Mouse (Mus musculus) intestine, embryonic 14.5 days (tissue): Measurements from ENCODE around the gene Dach1. TPM values are rescaled to one million over a fixed set of nuclear protein-coding genes. Genes with fewer than 3 reads are reported as not detected.

Source experiments
- ATAC-seq: fragments of 200-750 bp; cut with Nextera tagmentation; replicated peaks from 2 replicates; pipeline ENCODE4 v1.8.0; 2017; ENCODE audit warnings: low read depth, moderate number of reproducible peaks, moderate TSS enrichment, moderate library complexity; ENCODE audit not compliant: low FRiP score, low TSS enrichment
- DNase-seq: peaks from one replicate; pipeline ENCODE4 v3.0.0-alpha.2; 2018; ENCODE audit warnings: low spot score
- H3K27ac ChIP-seq: fragments of 300-500 bp; sonication (generic); 2 replicates; pipeline ENCODE4 v1.5.1; 2014; ENCODE audit warnings: low read depth, mild to moderate bottlenecking, control low read depth
- H3K27me3 ChIP-seq: fragments of 300-500 bp; sonication (generic); replicated peaks from 2 replicates; pipeline ENCODE4 v1.6.1; 2014; ENCODE audit warnings: low read length, control low read depth; ENCODE audit not compliant: control insufficient read depth, insufficient read depth
- H3K36me3 ChIP-seq: fragments of 300-500 bp; sonication (generic); 2 replicates; pipeline ENCODE4 v1.6.1; 2014; ENCODE audit warnings: low read length, control low read depth; ENCODE audit not compliant: control insufficient read depth, insufficient read depth
- H3K4me1 ChIP-seq: fragments of 300-500 bp; sonication (generic); replicated peaks from 2 replicates; pipeline ENCODE4 v1.6.1; 2014; ENCODE audit warnings: low read length, control low read depth, mixed read lengths; ENCODE audit not compliant: control insufficient read depth, insufficient read depth
- H3K4me2 ChIP-seq: fragments of 300-500 bp; sonication (generic); 2 replicates; pipeline ENCODE4 v1.6.1; 2014; ENCODE audit warnings: low read length
- H3K4me3 ChIP-seq: fragments of 300-500 bp; sonication (generic); 2 replicates; pipeline ENCODE4 v1.5.1; 2014; ENCODE audit warnings: low read depth, low read length, control low read depth, mixed read lengths
- H3K9ac ChIP-seq: fragments of 300-500 bp; sonication (generic); 2 replicates; pipeline ENCODE4 v1.6.1; 2014; ENCODE audit warnings: mild to moderate bottlenecking, low read length
- H3K9me3 ChIP-seq: fragments of 300-500 bp; sonication (generic); 2 replicates; pipeline ENCODE4 v1.6.1; 2016; ENCODE audit warnings: low read length, control low read depth; ENCODE audit not compliant: control insufficient read depth
- WGBS: fragments of 180-500 bp; shearing (Covaris S2); extraction: QIAGEN DNeasy Blood & Tissue Kit; methylation state at CpG from one replicate; pipeline ENCODE4 v1.1.7; 2014; 5-methylcytosine and 5-hydroxymethylcytosine counted together
- polyA plus RNA-seq: library from polyadenylated mRNA; unstranded; fragments of >200 nt; fragmentation: Nextera tagmentation; extraction: Ambion mirVana; gene quantifications from 2 replicates; pipeline ENCODE4 v1.2.1, GENCODE M21; 2014

Gene Dach1
- polyA plus RNA-seq, 1 experiment from 2014 or later, result 3.2 TPM

DNA sequence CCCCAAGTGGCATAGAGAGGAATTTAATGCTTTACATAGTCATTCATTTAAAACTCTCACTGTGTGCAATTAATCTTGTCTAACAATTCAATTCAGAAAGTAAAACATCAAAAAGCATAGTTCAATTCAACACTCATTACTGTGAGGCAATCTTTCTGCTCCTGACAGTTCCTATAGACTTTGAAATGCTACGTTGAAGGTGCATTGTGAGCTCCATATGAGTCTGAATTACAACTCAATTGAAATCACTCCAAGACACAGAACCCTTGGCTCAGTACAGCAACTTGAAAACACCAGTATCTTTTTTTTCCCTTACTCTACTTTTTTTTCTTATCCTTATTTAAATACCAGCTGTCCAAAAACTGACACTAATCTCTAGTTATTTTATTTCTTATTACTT lies 193.5 kb downstream of the Dach1 start:
- ATAC-seq, result no peak

DNA sequence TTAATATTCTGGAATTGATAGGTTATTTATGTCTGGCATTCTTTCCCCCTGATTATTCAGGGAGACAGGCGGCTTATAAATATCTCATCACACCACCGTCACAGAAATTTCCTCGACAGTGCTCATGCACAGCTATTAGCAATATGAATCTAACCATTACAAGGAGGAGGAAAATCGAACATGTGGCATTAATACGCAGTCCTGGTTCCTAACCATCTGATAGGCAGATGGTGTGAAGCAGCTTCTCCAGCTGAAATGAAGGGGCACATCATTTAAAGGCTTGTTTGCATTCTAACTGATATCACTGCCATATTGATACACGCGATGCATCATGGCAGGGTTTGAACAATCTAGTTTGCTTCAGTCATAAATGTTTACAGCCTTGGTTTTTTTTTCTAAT lies 194.1 kb downstream of the Dach1 start:
- Histone ChIP-seq H3K4me2 (no peak overlapping the region), H3K27ac (no peak overlapping the region), H3K27me3 (no peaks in the 10 kb centered on the region), H3K36me3 (no peaks in the 10 kb centered on the region), H3K4me1 (no peaks in the 10 kb centered on the region), H3K9me3 (no peaks in the 10 kb centered on the region), H3K4me3 (no peak overlapping the region), H3K9ac (no peak overlapping the region)
- WGBS, result 80% methylated on average over 7 of the region's 7 CpGs
- DNase-seq, result no peak
- no peak for ATAC-seq

More for the DNA sequence above, 193.5 kb downstream of the Dach1 start:
- no peak overlapping the region for H3K27ac ChIP-seq
- DNase-seq, result no peak
- H3K4me1 ChIP-seq, result no peaks in the 10 kb centered on the region
- 43% methylated on average over 1 of the region's 1 CpGs for WGBS
- no peaks in the 10 kb centered on the region for H3K27me3 ChIP-seq
- no peak overlapping the region for H3K4me2 ChIP-seq
- no peak overlapping the region for H3K9ac ChIP-seq
- H3K4me3 ChIP-seq, result no peak overlapping the region
- no peaks in the 10 kb centered on the region for H3K9me3 ChIP-seq
- H3K36me3 ChIP-seq, result no peaks in the 10 kb centered on the region

DNA sequence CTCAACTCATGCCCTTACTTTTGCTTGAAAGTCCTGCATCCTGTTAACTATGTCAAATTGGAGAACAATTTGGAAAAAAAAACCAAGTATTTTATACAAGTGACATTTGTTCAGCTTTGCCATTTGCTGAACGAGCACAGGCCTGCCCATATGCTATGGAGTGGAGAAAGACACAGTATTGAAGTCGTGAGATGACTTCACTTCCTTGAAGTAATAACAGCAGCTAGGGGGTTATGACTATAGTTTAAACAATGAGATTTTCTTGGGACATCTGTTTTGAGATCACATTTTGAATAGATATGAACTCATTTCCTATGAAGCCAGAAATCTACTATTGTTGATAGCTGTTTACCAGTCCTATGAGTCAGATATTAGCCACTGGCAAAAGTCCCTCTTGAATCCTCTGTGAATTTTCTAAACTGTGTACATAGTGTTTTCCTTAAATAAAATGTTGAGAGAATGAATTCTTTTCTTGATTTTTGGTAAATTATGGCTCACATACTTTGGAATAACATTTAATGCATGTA lies 205.0 kb downstream of the Dach1 start:
- H3K9me3 ChIP-seq, result no peaks in the 10 kb centered on the region
- 26% methylated on average over 2 of the region's 2 CpGs for WGBS
- DNase-seq (no peak), ATAC-seq (no peak)
- H3K9ac ChIP-seq, result no peak overlapping the region
- H3K4me1 ChIP-seq, result peaks cover 6% of the 10 kb centered on the region; the same call in 1 of the 2 replicates
- no peaks in the 10 kb centered on the region for H3K36me3 ChIP-seq
- no peak overlapping the region for H3K4me2 ChIP-seq
- no peak overlapping the region for H3K27ac ChIP-seq
- no peaks in the 10 kb centered on the region for H3K27me3 ChIP-seq
- H3K4me3 ChIP-seq, result no peak overlapping the region

DNA sequence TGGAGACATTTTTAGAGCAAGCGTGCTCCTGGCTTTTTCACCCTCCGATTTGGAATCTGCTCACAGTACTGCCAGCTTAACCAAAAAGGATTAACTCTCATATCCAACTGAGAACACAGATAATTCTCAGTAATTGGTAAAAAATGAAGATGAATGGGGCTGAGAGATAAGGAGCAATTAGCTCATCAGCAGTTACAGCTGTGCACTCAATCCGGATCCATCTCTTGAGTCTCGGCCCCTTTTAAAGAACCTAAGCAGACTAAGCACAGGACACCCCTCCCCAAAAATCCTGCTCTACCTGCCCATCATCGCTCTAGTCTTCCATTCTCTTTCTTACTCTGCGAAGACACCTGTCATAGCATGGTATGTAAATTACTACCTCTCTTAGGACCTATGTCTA lies 205.9 kb downstream of the Dach1 start:
- no peak for DNase-seq

DNA sequence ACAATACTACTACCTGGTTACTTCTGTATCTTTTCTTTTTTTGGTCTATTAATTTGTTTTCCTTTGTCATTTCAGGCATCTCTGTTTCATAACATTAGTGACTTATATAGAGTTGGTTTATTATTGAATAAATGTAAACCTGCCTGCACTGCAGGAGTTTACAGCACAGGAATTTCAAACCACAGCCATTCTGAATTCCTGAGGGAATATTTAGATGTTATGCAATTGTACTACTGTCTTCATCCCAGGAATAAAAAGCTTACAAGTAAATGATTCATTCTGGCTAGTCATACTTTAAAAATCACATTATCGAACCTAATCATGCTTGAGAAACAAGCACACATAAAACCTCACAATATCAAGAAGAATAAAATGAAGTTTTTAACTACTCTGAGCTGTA lies 213.2 kb downstream of the Dach1 start:
- Histone ChIP-seq H3K9me3 (no peaks in the 10 kb centered on the region), H3K27ac (no peak overlapping the region), H3K4me1 (peaks cover 6% of the 10 kb centered on the region; the same call in 1 of the 2 replicates), H3K9ac (no peak overlapping the region), H3K4me3 (no peak overlapping the region), H3K4me2 (no peak overlapping the region), H3K36me3 (no peaks in the 10 kb centered on the region), H3K27me3 (no peaks in the 10 kb centered on the region)
- WGBS, result 72% methylated on average over 1 of the region's 1 CpGs
- no peak for DNase-seq
- no peak for ATAC-seq

More for the DNA sequence above, 205.9 kb downstream of the Dach1 start:
- H3K27me3 ChIP-seq, result no peaks in the 10 kb centered on the region
- no peak overlapping the region for H3K9ac ChIP-seq
- H3K4me2 ChIP-seq, result no peak overlapping the region
- no peak overlapping the region for H3K4me3 ChIP-seq
- no peaks in the 10 kb centered on the region for H3K36me3 ChIP-seq
- H3K9me3 ChIP-seq, result no peaks in the 10 kb centered on the region
- H3K4me1 ChIP-seq, result peaks cover 6% of the 10 kb centered on the region; the same call in 1 of the 2 replicates
- no peak overlapping the region for H3K27ac ChIP-seq
- no peak for ATAC-seq
- 76% methylated on average over 6 of the region's 6 CpGs for WGBS

DNA sequence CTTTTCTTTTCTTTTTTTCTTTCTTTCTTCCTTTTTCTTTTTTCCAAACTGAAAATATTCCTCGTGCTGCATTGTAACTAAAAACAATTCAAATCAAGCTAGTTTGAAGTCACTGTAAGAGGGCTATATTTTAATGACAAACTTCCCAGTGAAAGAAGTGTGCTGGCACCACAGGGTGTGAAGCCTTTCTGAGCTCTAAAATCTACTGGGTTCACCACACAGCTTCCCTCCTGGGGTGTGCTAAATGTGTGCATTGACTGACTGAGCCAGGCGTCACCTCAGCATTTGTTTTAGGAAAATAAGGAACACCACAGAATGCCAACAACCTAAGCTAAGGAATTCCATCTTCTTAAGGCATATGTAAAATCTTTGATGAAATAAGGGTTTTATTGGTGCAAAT lies 224.1 kb downstream of the Dach1 start:
- H3K27ac ChIP-seq, result no peak overlapping the region
- no peaks in the 10 kb centered on the region for H3K27me3 ChIP-seq
- ATAC-seq (no peak), DNase-seq (no peak)
- no peak overlapping the region for H3K9ac ChIP-seq
- H3K36me3 ChIP-seq, result no peaks in the 10 kb centered on the region
- H3K4me1 ChIP-seq, result no peaks in the 10 kb centered on the region
- H3K4me3 ChIP-seq, result no peak overlapping the region
- WGBS, result 64% methylated on average over 2 of the region's 2 CpGs
- H3K4me2 ChIP-seq, result no peak overlapping the region
- H3K9me3 ChIP-seq, result no peaks in the 10 kb centered on the region

DNA sequence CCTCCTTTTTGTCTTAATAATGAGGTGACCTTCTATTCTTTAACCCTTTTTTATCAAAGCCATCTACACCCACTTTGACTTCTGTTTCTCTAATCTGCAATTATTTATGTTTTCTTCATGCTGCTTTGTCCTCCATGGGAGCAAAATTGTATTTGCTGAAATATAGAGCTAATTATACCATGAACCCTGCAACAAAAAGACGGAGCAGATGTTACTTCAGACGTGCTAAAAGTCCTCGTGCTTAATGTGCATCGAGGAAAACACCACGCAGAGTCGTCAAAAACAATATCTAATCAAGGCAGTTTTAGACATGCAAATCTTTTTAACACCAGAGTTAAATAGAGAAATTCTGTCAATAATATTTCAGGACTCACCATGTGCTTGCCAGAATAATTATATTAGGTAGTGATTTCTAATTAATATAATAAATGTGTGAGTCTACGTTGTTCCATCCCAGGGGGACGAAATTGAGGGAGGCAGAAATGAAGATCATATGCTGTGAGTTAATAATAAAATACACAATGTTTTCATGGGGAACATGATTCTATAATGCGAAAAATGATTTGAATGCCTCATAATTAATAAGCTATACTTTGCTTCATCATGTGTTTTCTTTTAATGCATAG lies 224.8 kb downstream of the Dach1 start:
- ATAC-seq, result no peak

DNA sequence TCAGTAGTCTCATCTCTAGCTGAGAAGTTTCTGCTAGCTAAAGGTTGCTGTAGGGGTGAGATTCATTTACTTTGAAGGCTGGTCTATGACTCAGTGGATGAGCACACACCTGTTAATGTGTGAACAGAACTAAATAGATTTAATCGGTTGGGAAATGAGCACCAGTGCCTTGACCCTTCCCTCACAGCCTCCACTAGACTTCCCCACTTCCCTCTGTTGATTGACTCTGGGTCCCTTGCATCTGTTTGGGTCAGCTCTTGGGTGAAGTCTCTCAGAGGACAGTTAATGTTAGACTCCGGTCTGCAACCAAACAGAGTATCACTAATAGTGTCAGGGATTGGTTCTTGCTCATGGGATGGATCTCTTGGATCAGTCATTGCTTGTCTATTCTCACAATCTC lies 227.2 kb downstream of the Dach1 start:
- Histone ChIP-seq H3K4me1 (no peaks in the 10 kb centered on the region), H3K36me3 (no peaks in the 10 kb centered on the region), H3K4me3 (no peak overlapping the region), H3K27me3 (no peaks in the 10 kb centered on the region), H3K27ac (no peak overlapping the region), H3K9me3 (no peaks in the 10 kb centered on the region), H3K4me2 (no peak overlapping the region), H3K9ac (no peak overlapping the region)
- DNase-seq, result no peak
- ATAC-seq, result no peak
- 90% methylated on average over 2 of the region's 2 CpGs for WGBS

More for the DNA sequence above, 224.8 kb downstream of the Dach1 start:
- H3K36me3 ChIP-seq, result no peaks in the 10 kb centered on the region
- no peak overlapping the region for H3K9ac ChIP-seq
- no peaks in the 10 kb centered on the region for H3K9me3 ChIP-seq
- H3K4me2 ChIP-seq, result no peak overlapping the region
- no peaks in the 10 kb centered on the region for H3K4me1 ChIP-seq
- H3K27ac ChIP-seq, result no peak overlapping the region
- H3K27me3 ChIP-seq, result no peaks in the 10 kb centered on the region
- WGBS, result 83% methylated on average over 9 of the region's 9 CpGs
- H3K4me3 ChIP-seq, result no peak overlapping the region
- DNase-seq, result no peak

DNA sequence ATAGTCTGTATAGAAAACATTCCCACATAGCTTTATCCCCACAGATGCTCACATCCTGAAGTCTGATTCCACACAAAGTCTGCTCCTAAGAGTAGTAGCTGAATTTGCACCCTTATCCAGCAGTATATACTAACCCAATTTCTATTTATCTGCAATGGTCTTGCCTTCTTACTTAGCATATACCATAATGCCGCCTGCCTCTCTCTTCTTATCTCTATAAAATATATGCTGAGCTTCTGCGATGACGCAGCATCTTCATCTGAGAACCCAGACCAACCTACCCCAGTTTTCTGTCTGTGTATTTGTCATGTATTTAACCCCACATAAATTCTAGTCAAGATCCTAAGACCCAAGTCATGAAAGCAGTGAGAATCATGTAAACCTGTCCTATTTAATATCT lies 272.9 kb downstream of the Dach1 start:
- DNase-seq (no peak), ATAC-seq (no peak)
- H3K27ac ChIP-seq, result no peak overlapping the region
- H3K4me2 ChIP-seq, result no peak overlapping the region
- no peaks in the 10 kb centered on the region for H3K36me3 ChIP-seq
- H3K27me3 ChIP-seq, result no peaks in the 10 kb centered on the region
- no peaks in the 10 kb centered on the region for H3K4me1 ChIP-seq
- H3K9me3 ChIP-seq, result no peaks in the 10 kb centered on the region
- WGBS, result 93% methylated on average over 3 of the region's 3 CpGs
- H3K4me3 ChIP-seq, result no peak overlapping the region
- H3K9ac ChIP-seq, result no peak overlapping the region
